Mouse (Mus musculus) embryonic fibroblast, embryonic 13.5 days (primary cell): ENCODE data around the gene Hist1h3d.

Experiments used
- CTCF ChIP-seq: IDR thresholded peaks from 2 replicates; pipeline ENCODE4 v1.5.1; 2011; ENCODE audit warnings: mild to moderate bottlenecking, control low read depth, low read length, moderate library complexity, borderline replicate concordance; ENCODE audit not compliant: insufficient read depth
- POLR2A ChIP-seq: IDR thresholded peaks from 2 replicates; pipeline ENCODE4 v1.6.1; 2011; ENCODE audit warnings: low read depth, mild to moderate bottlenecking, control low read depth, low read length, moderate library complexity

DNA sequence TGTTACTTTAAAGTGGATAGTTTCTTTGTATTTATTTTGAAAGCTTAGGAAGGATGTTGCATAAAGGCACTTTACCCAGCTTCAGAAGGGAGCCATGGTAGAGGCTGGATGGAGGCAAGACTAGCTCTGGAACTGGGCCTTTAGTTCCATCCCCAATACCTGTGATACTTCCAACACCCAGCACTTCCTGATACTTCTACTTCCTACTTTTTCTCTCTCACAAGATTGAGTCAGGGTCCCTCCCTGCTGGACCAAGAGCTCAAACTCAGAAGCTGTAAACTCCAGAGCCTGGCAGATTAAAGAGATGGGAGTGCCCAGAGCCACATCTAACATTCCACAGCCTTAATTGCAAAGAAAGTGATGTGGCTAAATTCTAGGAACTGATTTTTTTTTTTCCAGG, 8.8 kb downstream of the Hist1h3d start:
- TF ChIP-seq POLR2A (peak; percentile 8; the same call in 1 of the 2 replicates), CTCF (no peak)
